Mouse (Mus musculus) lung, embryonic 14.5 days (tissue): ENCODE data around the gene Ms4a15. TPM values are rescaled to one million over a fixed set of nuclear protein-coding genes. Genes with fewer than 3 reads are reported as not detected.

Source experiments
- ATAC-seq: fragments of 200-750 bp; cut with Nextera tagmentation; 2 replicates; pipeline ENCODE4 v1.8.0; 2017; ENCODE audit warnings: mild to moderate bottlenecking, moderate TSS enrichment, moderate library complexity; ENCODE audit not compliant: insufficient read depth
- DNase-seq: peaks from one replicate; pipeline ENCODE4 v3.0.0-alpha.2; 2015
- H3K27ac ChIP-seq: fragments of 300-500 bp; sonication (generic); 2 replicates; pipeline ENCODE4 v1.5.1; 2014; ENCODE audit warnings: low read depth, mild to moderate bottlenecking, moderate library complexity
- H3K27me3 ChIP-seq: fragments of 300-500 bp; sonication (generic); 2 replicates; pipeline ENCODE4 v1.6.1; 2014; ENCODE audit warnings: low read length, control low read depth; ENCODE audit not compliant: insufficient read depth
- H3K36me3 ChIP-seq: fragments of 300-500 bp; sonication (generic); 2 replicates; pipeline ENCODE4 v1.6.1; 2014; ENCODE audit warnings: control low read depth; ENCODE audit not compliant: insufficient read depth
- H3K4me1 ChIP-seq: fragments of 300-500 bp; sonication (generic); 2 replicates; pipeline ENCODE4 v1.6.1; 2014; ENCODE audit warnings: antibody characterized with exemption, control low read depth; ENCODE audit not compliant: insufficient read depth
- H3K4me2 ChIP-seq: fragments of 300-500 bp; sonication (generic); 2 replicates; pipeline ENCODE4 v1.6.1; 2014; ENCODE audit warnings: mild to moderate bottlenecking
- H3K4me3 ChIP-seq: fragments of 300-500 bp; sonication (generic); 2 replicates; pipeline ENCODE4 v1.5.1; 2014; ENCODE audit warnings: low read depth, low read length
- H3K9ac ChIP-seq: fragments of 300-500 bp; sonication (generic); 2 replicates; pipeline ENCODE4 v1.6.1; 2014
- H3K9me3 ChIP-seq: fragments of 300-500 bp; sonication (generic); 2 replicates; pipeline ENCODE4 v1.6.1; 2016; ENCODE audit warnings: low read depth, low read length, control low read depth
- CTCF ChIP-seq: IDR thresholded peaks from 2 replicates; pipeline ENCODE4 v1.5.1; 2016; ENCODE audit warnings: antibody characterized with exemption, low read depth
- WGBS: fragments of 180-500 bp; shearing (Covaris S2); extraction: QIAGEN DNeasy Blood & Tissue Kit; methylation state at CpG from one replicate; pipeline ENCODE4 v1.1.7; 2014; 5-methylcytosine and 5-hydroxymethylcytosine counted together
- polyA plus RNA-seq: library from polyadenylated mRNA; unstranded; fragments of >200 nt; fragmentation: Nextera tagmentation; extraction: Ambion mirVana; gene quantifications from 2 replicates; pipeline ENCODE4 v1.2.1, GENCODE M21; 2014

Gene Ms4a15
- polyA plus RNA-seq, 1 experiment from 2014 or later: not detected

- ATAC-seq: no peak
- H3K4me3 ChIP-seq: no peak overlapping the region
- H3K9me3 ChIP-seq: no peaks in the 10 kb centered on the region
- 19% methylated on average over 1 of the region's 1 CpGs for WGBS
- no peak for TF ChIP-seq CTCF
- no peaks in the 10 kb centered on the region for H3K4me1 ChIP-seq
- no peaks in the 10 kb centered on the region for H3K27me3 ChIP-seq
- H3K9ac ChIP-seq: no peak overlapping the region
- no peaks in the 10 kb centered on the region for H3K36me3 ChIP-seq
- DNase-seq: no peak
- no peak overlapping the region for H3K27ac ChIP-seq
- H3K4me2 ChIP-seq: no peak overlapping the region
These were observed 2.3 kb downstream of the Ms4a15 start for GRCm38 (mm10) chr19:10990751-10991150.

GRCm38 (mm10) chr19:10988563-10988962 lies 4.5 kb downstream of the Ms4a15 start:
- H3K9ac ChIP-seq: no peak overlapping the region
- ATAC-seq: no peak
- H3K27ac ChIP-seq: no peak overlapping the region
- 70% methylated on average over 1 of the region's 1 CpGs for WGBS
- H3K4me2 ChIP-seq: no peak overlapping the region
- H3K9me3 ChIP-seq: no peaks in the 10 kb centered on the region
- no peak for TF ChIP-seq CTCF
- no peaks in the 10 kb centered on the region for H3K4me1 ChIP-seq
- H3K36me3 ChIP-seq: no peaks in the 10 kb centered on the region
- no peak for DNase-seq
- no peaks in the 10 kb centered on the region for H3K27me3 ChIP-seq
- no peak overlapping the region for H3K4me3 ChIP-seq

DNA sequence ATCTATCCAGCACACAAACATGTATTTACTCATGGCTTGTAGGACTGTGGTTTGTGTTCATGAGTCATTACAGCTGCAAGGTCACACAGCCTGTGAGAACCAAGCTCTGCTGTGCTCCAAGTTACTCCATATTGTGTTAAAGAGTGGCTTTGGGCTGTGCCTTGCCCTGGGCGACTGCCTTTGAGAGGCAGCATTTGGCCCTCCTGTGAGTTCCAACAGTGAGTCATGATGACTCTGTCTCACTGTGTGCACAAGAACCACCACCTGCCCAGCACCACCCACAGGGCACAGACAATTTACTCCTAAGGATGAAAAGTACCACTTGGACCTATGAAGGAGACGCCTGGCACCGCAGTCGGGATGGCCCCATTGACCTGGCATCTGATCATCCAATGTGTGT lies 7.2 kb downstream of the Ms4a15 start:
- ATAC-seq: no peak
- Histone ChIP-seq H3K4me3 (no peak overlapping the region), H3K36me3 (no peaks in the 10 kb centered on the region), H3K4me1 (no peaks in the 10 kb centered on the region), H3K4me2 (no peak overlapping the region), H3K27ac (no peak overlapping the region), H3K27me3 (no peaks in the 10 kb centered on the region), H3K9ac (no peak overlapping the region), H3K9me3 (no peaks in the 10 kb centered on the region)
- no peak for TF ChIP-seq CTCF
- no peak for DNase-seq
- 89% methylated on average over 4 of the region's 4 CpGs for WGBS

- 72% methylated on average over 13 of the region's 13 CpGs for WGBS
- no peaks in the 10 kb centered on the region for H3K9me3 ChIP-seq
These were observed 8.5 kb downstream of the Ms4a15 start for GRCm38 (mm10) chr19:10984551-10984950.

GRCm38 (mm10) chr19:10983146-10983545 lies 9.9 kb downstream of the Ms4a15 start:
- H3K4me3 ChIP-seq: no peak overlapping the region
- no peaks in the 10 kb centered on the region for H3K36me3 ChIP-seq
- 23% methylated on average over 14 of the region's 14 CpGs for WGBS
- H3K4me1 ChIP-seq: no peaks in the 10 kb centered on the region
- peak; percentile 69 for TF ChIP-seq CTCF
- ATAC-seq: no peak
- H3K9ac ChIP-seq: no peak overlapping the region
- H3K4me2 ChIP-seq: peak overlapping the region; percentile 32; the same call in 1 of the 2 replicates
- H3K27ac ChIP-seq: no peak overlapping the region
- H3K27me3 ChIP-seq: no peaks in the 10 kb centered on the region
- peak; percentile 44 for DNase-seq
- no peaks in the 10 kb centered on the region for H3K9me3 ChIP-seq

More at GRCm38 (mm10) chr19:10984551-10984950, 8.5 kb downstream of the Ms4a15 start:
- H3K27ac ChIP-seq: no peak overlapping the region
- no peak overlapping the region for H3K4me3 ChIP-seq
- H3K4me1 ChIP-seq: no peaks in the 10 kb centered on the region
- no peak for DNase-seq
- no peak overlapping the region for H3K9ac ChIP-seq
- H3K4me2 ChIP-seq: no peak overlapping the region
- H3K36me3 ChIP-seq: no peaks in the 10 kb centered on the region
- TF ChIP-seq CTCF: 0 out of 2 replicates have a peak, but pooled peaks have one; percentile 19
- no peak for ATAC-seq
- H3K27me3 ChIP-seq: no peaks in the 10 kb centered on the region

DNA sequence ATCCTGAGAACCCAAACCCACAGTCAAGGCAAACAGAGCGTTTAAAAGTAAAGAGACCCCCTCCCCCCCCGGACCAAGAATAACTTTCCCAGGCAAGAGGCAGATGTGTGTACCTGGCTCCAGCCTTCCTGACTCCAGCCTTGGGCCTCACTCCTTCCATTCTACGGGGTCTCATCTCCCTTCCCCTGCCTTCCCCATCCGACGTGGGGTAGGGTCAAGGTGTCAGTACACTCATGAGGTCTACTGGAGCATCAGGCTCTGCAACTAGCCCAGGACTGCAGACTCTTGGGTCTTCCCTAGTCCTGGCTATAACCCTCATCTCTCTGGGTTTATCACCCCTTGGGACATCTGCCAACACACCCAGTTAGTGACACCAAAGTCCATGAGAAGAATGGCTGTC lies 12.8 kb downstream of the Ms4a15 start:
- no peak overlapping the region for H3K9ac ChIP-seq
- 0 out of 2 replicates have a peak, but pooled peaks have one; percentile 11 for ATAC-seq

GRCm38 (mm10) chr19:10979184-10980168 lies 13.6 kb downstream of the Ms4a15 start:
- TF ChIP-seq CTCF: peak; percentile 83
- H3K9ac ChIP-seq: no peak overlapping the region
- no peaks in the 10 kb centered on the region for H3K9me3 ChIP-seq
- H3K4me3 ChIP-seq: no peak overlapping the region
- WGBS: 9% methylated on average over 18 of the region's 18 CpGs
- H3K4me2 ChIP-seq: peak overlapping the region; percentile 40
- H3K4me1 ChIP-seq: 0 out of 2 replicates have a peak, but pooled peaks cover under 1% of the 10 kb centered on the region
- DNase-seq (peak; percentile 86), ATAC-seq (peak; percentile 53)
- no peaks in the 10 kb centered on the region for H3K27me3 ChIP-seq
- H3K27ac ChIP-seq: no peak overlapping the region
- H3K36me3 ChIP-seq: no peaks in the 10 kb centered on the region

More for the DNA sequence above, 12.8 kb downstream of the Ms4a15 start:
- no peak for DNase-seq
- Histone ChIP-seq H3K4me1 (no peaks in the 10 kb centered on the region), H3K4me3 (no peak overlapping the region), H3K27ac (no peak overlapping the region), H3K9me3 (no peaks in the 10 kb centered on the region), H3K36me3 (no peaks in the 10 kb centered on the region), H3K27me3 (no peaks in the 10 kb centered on the region), H3K4me2 (no peak overlapping the region)
- 82% methylated on average over 5 of the region's 5 CpGs for WGBS
- TF ChIP-seq CTCF: no peak
